Mouse (Mus musculus) lung, embryonic 14.5 days (tissue): ENCODE results near the gene Rabgap1l. TPM values are rescaled to one million over a fixed set of nuclear protein-coding genes. Genes with fewer than 3 reads are reported as not detected.
"Not testable (repeated sequence)": the region's sequence is repeated elsewhere in the genome, so short reads cannot be mapped to it uniquely, and the experiment has no call there.

ENCODE experiments used
- ATAC-seq: fragments of 200-750 bp; cut with Nextera tagmentation; 2 replicates; pipeline ENCODE4 v1.8.0; 2017; ENCODE audit warnings: mild to moderate bottlenecking, moderate TSS enrichment, moderate library complexity; ENCODE audit not compliant: insufficient read depth
- DNase-seq: peaks from one replicate; pipeline ENCODE4 v3.0.0-alpha.2; 2015
- H3K27ac ChIP-seq: fragments of 300-500 bp; sonication (generic); 2 replicates; pipeline ENCODE4 v1.5.1; 2014; ENCODE audit warnings: low read depth, mild to moderate bottlenecking, moderate library complexity
- H3K27me3 ChIP-seq: fragments of 300-500 bp; sonication (generic); 2 replicates; pipeline ENCODE4 v1.6.1; 2014; ENCODE audit warnings: low read length, control low read depth; ENCODE audit not compliant: insufficient read depth
- H3K36me3 ChIP-seq: fragments of 300-500 bp; sonication (generic); 2 replicates; pipeline ENCODE4 v1.6.1; 2014; ENCODE audit warnings: control low read depth; ENCODE audit not compliant: insufficient read depth
- H3K4me1 ChIP-seq: fragments of 300-500 bp; sonication (generic); 2 replicates; pipeline ENCODE4 v1.6.1; 2014; ENCODE audit warnings: antibody characterized with exemption, control low read depth; ENCODE audit not compliant: insufficient read depth
- H3K4me2 ChIP-seq: fragments of 300-500 bp; sonication (generic); 2 replicates; pipeline ENCODE4 v1.6.1; 2014; ENCODE audit warnings: mild to moderate bottlenecking
- H3K4me3 ChIP-seq: fragments of 300-500 bp; sonication (generic); 2 replicates; pipeline ENCODE4 v1.5.1; 2014; ENCODE audit warnings: low read depth, low read length
- H3K9ac ChIP-seq: fragments of 300-500 bp; sonication (generic); 2 replicates; pipeline ENCODE4 v1.6.1; 2014
- H3K9me3 ChIP-seq: fragments of 300-500 bp; sonication (generic); 2 replicates; pipeline ENCODE4 v1.6.1; 2016; ENCODE audit warnings: low read depth, low read length, control low read depth
- CTCF ChIP-seq: IDR thresholded peaks from 2 replicates; pipeline ENCODE4 v1.5.1; 2016; ENCODE audit warnings: antibody characterized with exemption, low read depth
- WGBS: fragments of 180-500 bp; shearing (Covaris S2); extraction: QIAGEN DNeasy Blood & Tissue Kit; methylation state at CpG from one replicate; pipeline ENCODE4 v1.1.7; 2014; 5-methylcytosine and 5-hydroxymethylcytosine counted together
- polyA plus RNA-seq: library from polyadenylated mRNA; unstranded; fragments of >200 nt; fragmentation: Nextera tagmentation; extraction: Ambion mirVana; gene quantifications from 2 replicates; pipeline ENCODE4 v1.2.1, GENCODE M21; 2014

The Rabgap1l gene
- polyA plus RNA-seq, 1 experiment from 2014 or later: 19.3 TPM

GRCm38 (mm10) chr1:160448681-160449080 is 344.3 kb downstream of the Rabgap1l start:
- H3K27me3 ChIP-seq: no peaks in the 10 kb centered on the region
- no peaks in the 10 kb centered on the region for H3K4me1 ChIP-seq
- no peak for TF ChIP-seq CTCF
- no peaks in the 10 kb centered on the region for H3K9me3 ChIP-seq
- WGBS: 60% methylated on average over 2 of the region's 2 CpGs
- no peak overlapping the region for H3K4me3 ChIP-seq
- no peak overlapping the region for H3K9ac ChIP-seq
- ATAC-seq (no peak), DNase-seq (no peak)
- no peak overlapping the region for H3K27ac ChIP-seq
- H3K36me3 ChIP-seq: no peaks in the 10 kb centered on the region
- no peak overlapping the region for H3K4me2 ChIP-seq

- no peaks in the 10 kb centered on the region for H3K36me3 ChIP-seq
- no peaks in the 10 kb centered on the region for H3K4me1 ChIP-seq
- ATAC-seq (no peak), DNase-seq (no peak)
- H3K27me3 ChIP-seq: no peaks in the 10 kb centered on the region
- no peak overlapping the region for H3K9ac ChIP-seq
- no peak for TF ChIP-seq CTCF
- H3K27ac ChIP-seq: no peak overlapping the region
- H3K4me2 ChIP-seq: no peak overlapping the region
- no peak overlapping the region for H3K4me3 ChIP-seq
- WGBS: 50% methylated on average over 1 of the region's 1 CpGs
- H3K9me3 ChIP-seq: no peaks in the 10 kb centered on the region
Observed at GRCm38 (mm10) chr1:160446823-160447222, 346.2 kb downstream of the Rabgap1l start.

- Histone ChIP-seq H3K36me3 (no peaks in the 10 kb centered on the region), H3K27ac (no peak overlapping the region), H3K27me3 (no peaks in the 10 kb centered on the region), H3K4me1 (no peaks in the 10 kb centered on the region), H3K9ac (no peak overlapping the region), H3K4me3 (no peak overlapping the region), H3K4me2 (no peak overlapping the region), H3K9me3 (no peaks in the 10 kb centered on the region)
- TF ChIP-seq CTCF: no peak
- no peak for DNase-seq
- WGBS: 71% methylated on average over 1 of the region's 1 CpGs
- ATAC-seq: no peak
Observed at GRCm38 (mm10) chr1:160443506-160443905, 349.5 kb downstream of the Rabgap1l start.

- Histone ChIP-seq H3K9me3 (no peaks in the 10 kb centered on the region), H3K27me3 (no peaks in the 10 kb centered on the region), H3K36me3 (no peaks in the 10 kb centered on the region), H3K4me2 (no peak overlapping the region), H3K4me3 (no peak overlapping the region), H3K27ac (no peak overlapping the region), H3K9ac (no peak overlapping the region), H3K4me1 (no peaks in the 10 kb centered on the region)
- 45% methylated on average over 2 of the region's 2 CpGs for WGBS
- TF ChIP-seq CTCF: no peak
- DNase-seq (no peak), ATAC-seq (no peak)
Observed at GRCm38 (mm10) chr1:160441679-160442078, 351.3 kb downstream of the Rabgap1l start.

GRCm38 (mm10) chr1:160441161-160441560 is 351.9 kb downstream of the Rabgap1l start:
- Histone ChIP-seq H3K27ac (no peak overlapping the region), H3K9me3 (no peaks in the 10 kb centered on the region), H3K36me3 (no peaks in the 10 kb centered on the region), H3K4me1 (no peaks in the 10 kb centered on the region), H3K4me3 (no peak overlapping the region), H3K9ac (no peak overlapping the region), H3K4me2 (no peak overlapping the region), H3K27me3 (no peaks in the 10 kb centered on the region)
- WGBS: 72% methylated on average over 5 of the region's 5 CpGs
- DNase-seq (no peak), ATAC-seq (no peak)
- TF ChIP-seq CTCF: no peak

GRCm38 (mm10) chr1:160438820-160439219 is 354.2 kb downstream of the Rabgap1l start:
- no peaks in the 10 kb centered on the region for H3K36me3 ChIP-seq
- H3K27me3 ChIP-seq: no peaks in the 10 kb centered on the region
- H3K9me3 ChIP-seq: no peaks in the 10 kb centered on the region
- H3K9ac ChIP-seq: no peak overlapping the region
- no peak for DNase-seq
- no peak overlapping the region for H3K4me3 ChIP-seq
- no peaks in the 10 kb centered on the region for H3K4me1 ChIP-seq
- no peak overlapping the region for H3K27ac ChIP-seq
- 63% methylated on average over 4 of the region's 4 CpGs for WGBS
- TF ChIP-seq CTCF: no peak
- H3K4me2 ChIP-seq: no peak overlapping the region
- no peak for ATAC-seq

- Histone ChIP-seq H3K27me3 (no peaks in the 10 kb centered on the region), H3K4me2 (no peak overlapping the region), H3K36me3 (no peaks in the 10 kb centered on the region), H3K9me3 (no peaks in the 10 kb centered on the region), H3K9ac (no peak overlapping the region), H3K4me1 (no peaks in the 10 kb centered on the region), H3K4me3 (no peak overlapping the region), H3K27ac (no peak overlapping the region)
- no peak for ATAC-seq
- TF ChIP-seq CTCF: no peak
- DNase-seq: no peak
- 89% methylated on average over 5 of the region's 5 CpGs for WGBS
Observed at GRCm38 (mm10) chr1:160417196-160417854, 375.7 kb downstream of the Rabgap1l start.

GRCm38 (mm10) chr1:160410822-160411221 is 382.2 kb downstream of the Rabgap1l start:
- H3K36me3 ChIP-seq: no peaks in the 10 kb centered on the region
- no peak overlapping the region for H3K4me2 ChIP-seq
- H3K27me3 ChIP-seq: no peaks in the 10 kb centered on the region
- TF ChIP-seq CTCF: peak; percentile 44; the same call in 1 of the 2 replicates
- DNase-seq (peak; percentile 65), ATAC-seq (peak; percentile 11; the same call in 1 of the 2 replicates)
- H3K27ac ChIP-seq: no peak overlapping the region
- H3K4me3 ChIP-seq: no peak overlapping the region
- H3K4me1 ChIP-seq: no peaks in the 10 kb centered on the region
- 25% methylated on average over 5 of the region's 5 CpGs for WGBS
- no peaks in the 10 kb centered on the region for H3K9me3 ChIP-seq
- no peak overlapping the region for H3K9ac ChIP-seq

GRCm38 (mm10) chr1:160409689-160410088 is 383.3 kb downstream of the Rabgap1l start:
- ATAC-seq, H3K36me3 ChIP-seq, H3K9me3 ChIP-seq, H3K4me1 ChIP-seq, H3K4me3 ChIP-seq, H3K27me3 ChIP-seq, H3K9ac ChIP-seq, H3K27ac ChIP-seq, H3K4me2 ChIP-seq, DNase-seq: not testable (repeated sequence)
- WGBS: 92% methylated on average over 4 of the region's 4 CpGs
